8 mouse cellular contexts compared by ENCODE assay signal in genomic region chr12:111071477-111072152, GRCm38 (mm10). TPM values are rescaled to one million over a fixed set of nuclear protein-coding genes. Genes with fewer than 3 reads are reported as not detected.
DNase-seq lines count a peak whose midpoint lies in the region; ATAC-seq and TF ChIP-seq lines count a peak whose summit lies in the region.

No protein-coding gene starts in this region.

- H3K4me1 ChIP-seq in embryonic facial prominence, embryonic 12.5 days: 0 out of 2 replicates have a peak, but pooled peaks cover 11% of the 10 kb centered on the region
- no peaks in the 10 kb centered on the region for H3K4me1 ChIP-seq in intestine, postnatal 0 days (replicated peaks; ENCODE audit: control insufficient read depth, insufficient read depth, low read length)
- peaks cover 3% of the 10 kb centered on the region for H3K4me1 ChIP-seq in lung, adult 2 months (ENCODE audit: control insufficient read depth, insufficient read depth, low read length)

- no peaks in the 10 kb centered on the region for H3K27me3 ChIP-seq in embryonic facial prominence, embryonic 12.5 days
- no peaks in the 10 kb centered on the region for H3K27me3 ChIP-seq in intestine, postnatal 0 days (replicated peaks; ENCODE audit: control insufficient read depth, insufficient read depth, low read length)

- no peak overlapping the region for H3K9ac ChIP-seq in embryonic facial prominence, embryonic 12.5 days
- H3K9ac ChIP-seq in intestine, postnatal 0 days (ENCODE audit: low read depth, low read length): no peak overlapping the region

- no peak overlapping the region for H3K4me3 ChIP-seq in embryonic facial prominence, embryonic 12.5 days
- H3K4me3 ChIP-seq in intestine, postnatal 0 days (ENCODE audit: low read depth, low read length): no peak overlapping the region
- H3K4me3 ChIP-seq in lung, adult 2 months (replicated peaks; ENCODE audit: extremely low read depth, low read depth, low read length): peak overlapping the region; percentile 34

- H3K9me3 ChIP-seq in embryonic facial prominence, embryonic 12.5 days: no peaks in the 10 kb centered on the region
- no peaks in the 10 kb centered on the region for H3K9me3 ChIP-seq in intestine, postnatal 0 days (ENCODE audit: control insufficient read depth)

- no peak for TF ChIP-seq CTCF in intestine, postnatal 0 days (IDR thresholded peaks at IDR 0.05; ENCODE audit: low read depth)
- TF ChIP-seq CTCF in lung, adult 2 months (IDR thresholded peaks at IDR 0.05; ENCODE audit: insufficient read depth, low read length): no peak

- no peak overlapping the region for H3K4me2 ChIP-seq in embryonic facial prominence, embryonic 12.5 days (replicated peaks)
- H3K4me2 ChIP-seq in intestine, postnatal 0 days (replicated peaks; ENCODE audit: low read depth): no peak overlapping the region

- H3K27ac ChIP-seq in embryonic facial prominence, embryonic 12.5 days: peak overlapping the region; percentile 24; the same call in 1 of the 2 replicates
- H3K27ac ChIP-seq in intestine, postnatal 0 days (ENCODE audit: low read depth, low read length): peak overlapping the region; percentile 28; the same call in 1 of the 2 replicates

- no peak for TF ChIP-seq POLR2A in lung, adult 2 months (IDR thresholded peaks at IDR 0.05; ENCODE audit: borderline replicate concordance, extremely low read depth, low read depth, low read length)

- H3K36me3 ChIP-seq in embryonic facial prominence, embryonic 12.5 days: peaks cover 5% of the 10 kb centered on the region; the same call in 1 of the 2 replicates
- H3K36me3 ChIP-seq in intestine, postnatal 0 days (ENCODE audit: control insufficient read depth, insufficient read depth): peaks cover 6% of the 10 kb centered on the region; the same call in 1 of the 2 replicates

- 69% methylated on average over 10 of the region's 10 CpGs for WGBS in embryonic facial prominence, embryonic 12.5 days
- 72% methylated on average over 10 of the region's 10 CpGs for WGBS in intestine, postnatal 0 days
- WGBS in lung, adult 2 months: 54% methylated on average over 10 of the region's 10 CpGs

- DNase-seq in ovary, adult 18-20 months (ENCODE audit: low spot score): peak; percentile 36
- no peak for DNase-seq in ovary, postnatal 10 days (ENCODE audit: low spot score)
- no peak for DNase-seq in lung, adult 2 months
- DNase-seq in spleen, postnatal 36 days (ENCODE audit: low spot score in 2 of 2): peak; percentile 83 to 84
- no peak for DNase-seq in testis, postnatal 10 days (ENCODE audit: low spot score)
- DNase-seq in layer of hippocampus, postnatal 36 days: no peak

- peak; percentile 47; the same call in 1 of the 2 replicates for ATAC-seq in embryonic facial prominence, embryonic 12.5 days (ENCODE audit: insufficient number of reproducible peaks, insufficient read depth, low FRiP score, low TSS enrichment)
- no peak for ATAC-seq in intestine, postnatal 0 days

RNA-seq across cellular contexts. Expression of gene Rcor1, which starts 32.5 kb away (rescaled TPM):
- polyA plus RNA-seq in embryonic facial prominence, embryonic 12.5 days (2016; fragmentation: Nextera tagmentation; extraction: Ambion mirVana): 13.0 TPM in 2 replicates
- polyA plus RNA-seq in intestine, postnatal 0 days (2015; fragmentation: Nextera tagmentation; extraction: Ambion mirVana): 7.0 and 7.9 TPM in 2 replicates
- polyA plus RNA-seq in lung, adult 2 months (2012; rRNA removed): 6.7 and 12.0 TPM in 2 replicates
- total RNA-seq in layer of hippocampus, postnatal 36 days (2021): 10 to 100 TPM; 18.2 to 18.3 TPM

Comparison
In these comparisons a context has a peak if more than half of its experiments do, and no peak if none do; other contexts are left out.
1. DNase-seq: peak in ovary, adult 18-20 months (single experiment) and spleen, postnatal 36 days (2 of 2); none in ovary, postnatal 10 days (single experiment), lung, adult 2 months (single experiment), testis, postnatal 10 days (single experiment) and layer of hippocampus, postnatal 36 days (0 of 2).